In genomic region chr3:100431705-100432104, GRCm38 (mm10) we compare ENCODE assay signal across 30 mouse cellular contexts. TPM values are rescaled to one million over a fixed set of nuclear protein-coding genes. Genes with fewer than 3 reads are reported as not detected.
DNase-seq lines count a peak whose midpoint lies in the region; ATAC-seq lines count a peak whose summit lies in the region.
"Had no signal": no experiment of that assay in that cellular context is flagged by ENCODE, and none has a peak within 500 bp of the region (broad histone marks: within the 10 kb centered on the region; RNA-seq: fewer than 3 reads in every experiment).

No protein-coding gene starts in this region.

- DNase-seq in layer of hippocampus, adult 11-12 months (ENCODE audit: low spot score), result peak; percentile 37
- no peak for DNase-seq in layer of hippocampus, adult 9-10 months (ENCODE audit: low spot score)
- peak; percentile 53 for DNase-seq in midbrain, embryonic 11.5 days (ENCODE audit: low spot score, missing footprints)
- no peak for DNase-seq in gastrocnemius, postnatal 4 days (ENCODE audit: low spot score in 2 of 2)
- DNase-seq in gastrocnemius, postnatal 10 days, result no peak
- DNase-seq: adrenal gland, postnatal 10 days; adrenal gland, postnatal 36 days; cerebellum, adult 11 months; cerebellum, adult 2 months; cerebellum, adult 9-11 months; cerebellum, postnatal 25 days; embryo, embryonic 11 days; gastrocnemius, postnatal 14 days; heart, adult 2 months; heart, postnatal 14 days; heart, postnatal 4 days had no signal

- H3K4me1 ChIP-seq in midbrain, embryonic 11.5 days (ENCODE audit: control insufficient read depth, insufficient read depth, low read length), result no peaks in the 10 kb centered on the region
- no peaks in the 10 kb centered on the region for H3K4me1 ChIP-seq in midbrain, embryonic 13.5 days (replicated peaks)
- H3K4me1 ChIP-seq: embryonic facial prominence, embryonic 10.5 days; embryonic facial prominence, embryonic 13.5 days; forebrain, embryonic 12.5 days; forebrain, embryonic 15.5 days had no signal

- no peak overlapping the region for H3K4me3 ChIP-seq in midbrain, embryonic 11.5 days (ENCODE audit: low read depth, low read length)
- H3K4me3 ChIP-seq in midbrain, embryonic 13.5 days (replicated peaks), result no peak overlapping the region
- H3K4me3 ChIP-seq: embryonic facial prominence, embryonic 10.5 days; embryonic facial prominence, embryonic 13.5 days; erythroblast, embryonic 14.5 days; forebrain, embryonic 12.5 days; forebrain, embryonic 15.5 days; heart, adult 2 months; heart, embryonic 10.5 days; heart, embryonic 13.5 days had no signal

- no peak for ATAC-seq in midbrain, embryonic 11.5 days (ENCODE audit: low FRiP score)
- no peak for ATAC-seq in midbrain, embryonic 13.5 days
- peak; percentile 84 for ATAC-seq in megakaryocyte, adult 5-6 weeks (ENCODE audit: poor library complexity, severe bottlenecking)
- ATAC-seq in inflammation-experienced regulatory T-cells, adult 6 months, result no peak
- ATAC-seq: forebrain, embryonic 15.5 days; hindbrain, postnatal 0 days; Patski had no signal

- H3K9me3 ChIP-seq in midbrain, embryonic 11.5 days (ENCODE audit: control insufficient read depth, low read length), result no peaks in the 10 kb centered on the region
- no peaks in the 10 kb centered on the region for H3K9me3 ChIP-seq in midbrain, embryonic 13.5 days
- H3K9me3 ChIP-seq: embryonic facial prominence, embryonic 10.5 days; embryonic facial prominence, embryonic 13.5 days; forebrain, embryonic 12.5 days; forebrain, embryonic 15.5 days; G1E; heart, embryonic 10.5 days; heart, embryonic 13.5 days had no signal

- no peaks in the 10 kb centered on the region for H3K27me3 ChIP-seq in midbrain, embryonic 11.5 days (ENCODE audit: control insufficient read depth, insufficient read depth, low read length)
- no peaks in the 10 kb centered on the region for H3K27me3 ChIP-seq in midbrain, embryonic 13.5 days
- H3K27me3 ChIP-seq: embryonic facial prominence, embryonic 13.5 days; forebrain, embryonic 12.5 days; forebrain, embryonic 15.5 days; heart, embryonic 13.5 days; Patski had no signal

- WGBS in midbrain, embryonic 11.5 days, result 83% methylated on average over 4 of the region's 4 CpGs
- 83% methylated on average over 4 of the region's 4 CpGs for WGBS in midbrain, embryonic 13.5 days

- no peak overlapping the region for H3K27ac ChIP-seq in midbrain, embryonic 11.5 days (ENCODE audit: low read depth, low read length)
- H3K27ac ChIP-seq in midbrain, embryonic 13.5 days, result no peak overlapping the region
- H3K27ac ChIP-seq: embryonic facial prominence, embryonic 10.5 days; embryonic facial prominence, embryonic 13.5 days; forebrain, embryonic 12.5 days; forebrain, embryonic 15.5 days; heart, adult 2 months; heart, embryonic 10.5 days; heart, embryonic 13.5 days; hindbrain, embryonic 14.5 days; hindbrain, postnatal 0 days had no signal

- no peak overlapping the region for H3K4me2 ChIP-seq in midbrain, embryonic 11.5 days
- no peak overlapping the region for H3K4me2 ChIP-seq in midbrain, embryonic 13.5 days (replicated peaks)
- H3K4me2 ChIP-seq: embryonic facial prominence, embryonic 13.5 days; forebrain, embryonic 12.5 days; forebrain, embryonic 15.5 days; heart, embryonic 13.5 days; hindbrain, embryonic 14.5 days had no signal

- no peak overlapping the region for H3K9ac ChIP-seq in midbrain, embryonic 11.5 days (ENCODE audit: low read length)
- no peak overlapping the region for H3K9ac ChIP-seq in midbrain, embryonic 13.5 days (replicated peaks)
- H3K9ac ChIP-seq: embryonic facial prominence, embryonic 13.5 days; forebrain, embryonic 12.5 days; forebrain, embryonic 15.5 days; heart, embryonic 13.5 days; hindbrain, embryonic 14.5 days had no signal

- H3K36me3 ChIP-seq in midbrain, embryonic 11.5 days (ENCODE audit: control insufficient read depth, insufficient read depth, low read length), result no peaks in the 10 kb centered on the region
- H3K36me3 ChIP-seq in midbrain, embryonic 13.5 days, result no peaks in the 10 kb centered on the region
- H3K36me3 ChIP-seq: embryonic facial prominence, embryonic 10.5 days; embryonic facial prominence, embryonic 13.5 days; forebrain, embryonic 12.5 days; forebrain, embryonic 15.5 days; G1E; heart, embryonic 10.5 days; heart, embryonic 13.5 days had no signal

RNA-seq across cellular contexts. Expression of gene Tent5c, which starts 57.4 kb away (rescaled TPM):
- polyA plus RNA-seq in midbrain, embryonic 11.5 days (2014; fragmentation: Nextera tagmentation; extraction: Ambion mirVana), result 3.3 and 3.6 TPM in 2 replicates
- 3.9 and 4.8 TPM in 2 replicates for polyA plus RNA-seq in midbrain, embryonic 13.5 days (2015; fragmentation: Nextera tagmentation; extraction: Ambion mirVana)
- 1.1 and 1.8 TPM in 2 replicates for total RNA-seq in megakaryocyte, adult 5-6 weeks (2015)
- 2.2 and 3.9 TPM in 2 replicates for total RNA-seq in megakaryocyte, adult 5-6 weeks (2017)
- 1 to 10 TPM; 4.0 to 6.5 TPM for total RNA-seq in gastrocnemius, postnatal 4 days (2021)
- 1 to 10 TPM; 6.0 to 8.8 TPM for total RNA-seq in gastrocnemius, postnatal 10 days (2021)
- polyA plus RNA-seq in inflammation-experienced regulatory T-cells, adult 6 months (2017; shearing (Covaris generic)), result 10 to 100 TPM; 17.9 to 43.9 (median 38.3) TPM

Comparison
In these comparisons a context has a peak if more than half of its experiments do, and no peak if none do; other contexts are left out.
1. DNase-seq: peak in layer of hippocampus, adult 11-12 months (single experiment) and midbrain, embryonic 11.5 days (single experiment); none in layer of hippocampus, adult 9-10 months (single experiment), gastrocnemius, postnatal 4 days (0 of 2) and gastrocnemius, postnatal 10 days (single experiment).